Mouse (Mus musculus): ENCODE measurements at regions not wholly inside any gene's neighbourhood (a gene's known extent, or its start where the extent isn't known, plus 50 kb on each side); places are given as distances from the start of the nearest gene placed in this dataset.

GRCm38 (mm10) chr6:140342881-140343280, 81.0 kb upstream of the Plekha5 start:
- DNase-seq (ENCODE audit: low spot score) (no peak), ATAC-seq (ENCODE audit: extremely low read depth, insufficient number of reproducible peaks, low FRiP score, poor library complexity, severe bottlenecking) (no peak)
- no peaks in the 10 kb centered on the region for H3K36me3 ChIP-seq (replicated peaks)
- H3K9me3 ChIP-seq (replicated peaks) = peaks cover 64% of the 10 kb centered on the region
- TF ChIP-seq CTCF (IDR thresholded peaks at IDR 0.05; ENCODE audit: low read depth, low read length) = no peak
- no peak for TF ChIP-seq POLR2AphosphoS5 (IDR thresholded peaks at IDR 0.05; ENCODE audit: insufficient replicate concordance, low read depth, low read length)
- TF ChIP-seq GATA2 (IDR thresholded peaks at IDR 0.05; ENCODE audit: borderline replicate concordance, low read depth, low read length) = no peak
- TF ChIP-seq GATA1 (IDR thresholded peaks at IDR 0.05; ENCODE audit: borderline replicate concordance, low read length) = no peak
- TF ChIP-seq TAL1 (conservative IDR thresholded peaks at IDR 0.05; ENCODE audit: low read depth, low read length) = no peak
- no peak overlapping the region for H3K4me3 ChIP-seq (ENCODE audit: low read depth, low read length)
- H3K27me3 ChIP-seq (ENCODE audit: insufficient read depth, low read length) = no peaks in the 10 kb centered on the region
- H3K4me1 ChIP-seq (ENCODE audit: insufficient read depth, low read depth, low read length) = no peaks in the 10 kb centered on the region

GRCm38 (mm10) chr6:140339731-140340130, 84.1 kb upstream of the Plekha5 start:
- H3K4me3 ChIP-seq (ENCODE audit: low read depth, low read length) = no peak overlapping the region
- no peak for DNase-seq (ENCODE audit: low spot score)
- H3K27me3 ChIP-seq (ENCODE audit: insufficient read depth, low read length) = no peaks in the 10 kb centered on the region
- no peaks in the 10 kb centered on the region for H3K36me3 ChIP-seq (replicated peaks)
- TF ChIP-seq GATA1 (IDR thresholded peaks at IDR 0.05; ENCODE audit: borderline replicate concordance, low read length) = no peak
- no peak for TF ChIP-seq POLR2AphosphoS5 (IDR thresholded peaks at IDR 0.05; ENCODE audit: insufficient replicate concordance, low read depth, low read length)
- no peak for TF ChIP-seq CTCF (IDR thresholded peaks at IDR 0.05; ENCODE audit: low read depth, low read length)
- TF ChIP-seq TAL1 (conservative IDR thresholded peaks at IDR 0.05; ENCODE audit: low read depth, low read length) = no peak
- TF ChIP-seq GATA2 (IDR thresholded peaks at IDR 0.05; ENCODE audit: borderline replicate concordance, low read depth, low read length) = no peak
- no peaks in the 10 kb centered on the region for H3K4me1 ChIP-seq (ENCODE audit: insufficient read depth, low read depth, low read length)
- H3K9me3 ChIP-seq (replicated peaks) = peaks cover 65% of the 10 kb centered on the region
- ATAC-seq (ENCODE audit: extremely low read depth, insufficient number of reproducible peaks, low FRiP score, poor library complexity, severe bottlenecking) = no peak

GRCm38 (mm10) chr6:140337897-140338749, 85.7 kb upstream of the Plekha5 start:
- H3K9me3 ChIP-seq (replicated peaks) = peaks cover 65% of the 10 kb centered on the region
- no peak for ATAC-seq (ENCODE audit: extremely low read depth, insufficient number of reproducible peaks, low FRiP score, poor library complexity, severe bottlenecking)
- DNase-seq (ENCODE audit: low spot score) = no peak
- H3K36me3 ChIP-seq (replicated peaks) = no peaks in the 10 kb centered on the region
- no peaks in the 10 kb centered on the region for H3K27me3 ChIP-seq (ENCODE audit: insufficient read depth, low read length)
- no peaks in the 10 kb centered on the region for H3K4me1 ChIP-seq (ENCODE audit: insufficient read depth, low read depth, low read length)
- TF ChIP-seq TAL1 (conservative IDR thresholded peaks at IDR 0.05; ENCODE audit: low read depth, low read length) (no peak), POLR2AphosphoS5 (IDR thresholded peaks at IDR 0.05; ENCODE audit: insufficient replicate concordance, low read depth, low read length) (no peak), GATA1 (IDR thresholded peaks at IDR 0.05; ENCODE audit: borderline replicate concordance, low read length) (no peak), GATA2 (IDR thresholded peaks at IDR 0.05; ENCODE audit: borderline replicate concordance, low read depth, low read length) (no peak), CTCF (IDR thresholded peaks at IDR 0.05; ENCODE audit: low read depth, low read length) (no peak)
- H3K4me3 ChIP-seq (ENCODE audit: low read depth, low read length) = no peak overlapping the region

GRCm38 (mm10) chr6:140337083-140337491, 86.8 kb upstream of the Plekha5 start:
- Histone ChIP-seq H3K27me3 (ENCODE audit: insufficient read depth, low read length) (no peaks in the 10 kb centered on the region), H3K9me3 (replicated peaks) (peaks cover 68% of the 10 kb centered on the region), H3K4me3 (ENCODE audit: low read depth, low read length) (no peak overlapping the region), H3K36me3 (replicated peaks) (no peaks in the 10 kb centered on the region), H3K4me1 (ENCODE audit: insufficient read depth, low read depth, low read length) (no peaks in the 10 kb centered on the region)
- no peak for ATAC-seq (ENCODE audit: extremely low read depth, insufficient number of reproducible peaks, low FRiP score, poor library complexity, severe bottlenecking)
- TF ChIP-seq TAL1 (conservative IDR thresholded peaks at IDR 0.05; ENCODE audit: low read depth, low read length) (no peak), CTCF (IDR thresholded peaks at IDR 0.05; ENCODE audit: low read depth, low read length) (no peak), POLR2AphosphoS5 (IDR thresholded peaks at IDR 0.05; ENCODE audit: insufficient replicate concordance, low read depth, low read length) (no peak), GATA2 (IDR thresholded peaks at IDR 0.05; ENCODE audit: borderline replicate concordance, low read depth, low read length) (no peak), GATA1 (IDR thresholded peaks at IDR 0.05; ENCODE audit: borderline replicate concordance, low read length) (no peak)
- no peak for DNase-seq (ENCODE audit: low spot score)

GRCm38 (mm10) chr6:140336414-140336941, 87.4 kb upstream of the Plekha5 start:
- Histone ChIP-seq H3K9me3 (replicated peaks) (peaks cover 69% of the 10 kb centered on the region), H3K4me3 (ENCODE audit: low read depth, low read length) (no peak overlapping the region), H3K4me1 (ENCODE audit: insufficient read depth, low read depth, low read length) (no peaks in the 10 kb centered on the region), H3K27me3 (ENCODE audit: insufficient read depth, low read length) (no peaks in the 10 kb centered on the region), H3K36me3 (replicated peaks) (no peaks in the 10 kb centered on the region)
- TF ChIP-seq TAL1 (conservative IDR thresholded peaks at IDR 0.05; ENCODE audit: low read depth, low read length) = no peak
- no peak for TF ChIP-seq POLR2AphosphoS5 (IDR thresholded peaks at IDR 0.05; ENCODE audit: insufficient replicate concordance, low read depth, low read length)
- no peak for TF ChIP-seq GATA1 (IDR thresholded peaks at IDR 0.05; ENCODE audit: borderline replicate concordance, low read length)
- no peak for TF ChIP-seq GATA2 (IDR thresholded peaks at IDR 0.05; ENCODE audit: borderline replicate concordance, low read depth, low read length)
- no peak for TF ChIP-seq CTCF (IDR thresholded peaks at IDR 0.05; ENCODE audit: low read depth, low read length)
- ATAC-seq (ENCODE audit: extremely low read depth, insufficient number of reproducible peaks, low FRiP score, poor library complexity, severe bottlenecking) = no peak
- DNase-seq (ENCODE audit: low spot score) = no peak

- Histone ChIP-seq H3K27me3 (ENCODE audit: insufficient read depth, low read length) (no peaks in the 10 kb centered on the region), H3K4me1 (ENCODE audit: insufficient read depth, low read depth, low read length) (no peaks in the 10 kb centered on the region), H3K4me3 (ENCODE audit: low read depth, low read length) (no peak overlapping the region), H3K9me3 (replicated peaks) (peaks cover 61% of the 10 kb centered on the region), H3K36me3 (replicated peaks) (no peaks in the 10 kb centered on the region)
- ATAC-seq (ENCODE audit: extremely low read depth, insufficient number of reproducible peaks, low FRiP score, poor library complexity, severe bottlenecking) (no peak), DNase-seq (ENCODE audit: low spot score) (no peak)
- TF ChIP-seq GATA2 (IDR thresholded peaks at IDR 0.05; ENCODE audit: borderline replicate concordance, low read depth, low read length) = no peak
- no peak for TF ChIP-seq GATA1 (IDR thresholded peaks at IDR 0.05; ENCODE audit: borderline replicate concordance, low read length)
- no peak for TF ChIP-seq TAL1 (conservative IDR thresholded peaks at IDR 0.05; ENCODE audit: low read depth, low read length)
- TF ChIP-seq CTCF (IDR thresholded peaks at IDR 0.05; ENCODE audit: low read depth, low read length) = no peak
Observed at GRCm38 (mm10) chr6:140333397-140333796, 90.5 kb upstream of the Plekha5 start.

Measured in G1E (cell line).